8 mouse cellular contexts compared by ENCODE assay signal in the genomic region with DNA sequence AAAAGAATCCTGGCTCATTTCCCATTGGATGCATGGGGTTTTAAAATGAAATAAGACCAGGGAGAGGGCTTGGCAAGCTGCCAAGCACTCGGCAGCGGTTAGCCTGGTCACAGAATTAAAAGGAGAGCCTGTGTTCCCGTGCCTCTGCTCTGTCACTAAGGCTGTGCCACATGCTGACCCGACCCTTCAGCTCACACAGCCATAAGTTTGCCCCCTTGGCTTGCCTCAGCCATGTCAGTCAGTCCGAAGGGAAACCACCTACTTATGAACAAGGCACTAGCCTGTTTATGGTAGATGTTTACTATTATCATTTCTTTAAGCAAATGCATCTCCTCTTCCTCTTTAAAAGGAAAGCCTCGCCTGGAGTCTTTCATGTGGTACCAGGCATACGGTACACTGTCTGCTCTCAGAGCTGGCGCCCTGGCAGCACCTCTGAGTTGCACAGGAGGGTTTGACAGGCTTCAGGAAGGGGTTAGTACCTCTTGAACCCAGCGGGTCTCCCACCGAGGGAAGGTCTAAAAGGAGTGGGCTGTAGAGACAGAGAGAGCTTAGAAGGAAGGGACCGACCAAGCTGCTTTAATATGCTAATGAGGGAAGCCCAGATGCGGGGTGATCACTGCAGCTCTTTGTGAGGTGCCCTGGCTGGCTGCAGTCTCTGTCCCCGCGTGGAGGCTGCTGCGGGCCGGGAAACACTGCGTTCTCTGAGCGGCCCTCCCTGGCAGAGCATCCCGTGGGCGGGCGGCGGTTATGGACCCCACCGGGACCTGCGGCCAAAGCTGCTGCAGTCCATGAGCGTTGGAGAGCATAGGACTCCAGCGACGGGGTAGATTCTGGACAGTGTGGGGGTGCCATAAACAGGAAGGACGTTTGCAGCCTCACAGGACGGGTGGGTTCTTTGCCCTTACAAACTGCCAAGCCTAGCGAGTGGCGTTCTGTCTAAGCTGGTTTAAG. TPM values are rescaled to one million over a fixed set of nuclear protein-coding genes. Genes with fewer than 3 reads are reported as not detected.
DNase-seq lines count a peak whose midpoint lies in the region; TF ChIP-seq lines count a peak whose summit lies in the region.

No protein-coding gene starts in this region.

- no peaks in the 10 kb centered on the region for H3K36me3 ChIP-seq in kidney, adult 2 months (ENCODE audit: control insufficient read depth, insufficient read depth, low read length)

- no peak for TF ChIP-seq CTCF in lung, adult 2 months (IDR thresholded peaks at IDR 0.05; ENCODE audit: insufficient read depth, low read length)
- TF ChIP-seq CTCF in kidney, adult 2 months (conservative IDR thresholded peaks at IDR 0.05; ENCODE audit: insufficient read depth, insufficient read length, low read depth, low read length), result no peak

- peak; percentile 4 for DNase-seq in lung, adult 2 months
- DNase-seq in lung, postnatal 25 days (ENCODE audit: low spot score), result no peak
- DNase-seq in cerebellum, postnatal 10 days, result peak; percentile 47 to 55
- peak; percentile 37 to 45 for DNase-seq in frontal cortex, postnatal 14 days (ENCODE audit: low spot score in 2 of 2)
- peak; percentile 2 for DNase-seq in kidney, adult 2 months
- peak; percentile 16 for DNase-seq in liver
- DNase-seq in retina, postnatal 1 day, result peak; percentile 87
- no peak for DNase-seq in urinary bladder, postnatal 4 days (ENCODE audit: low spot score in 2 of 2)

- no peak for TF ChIP-seq POLR2A in lung, adult 2 months (IDR thresholded peaks at IDR 0.05; ENCODE audit: borderline replicate concordance, extremely low read depth, low read depth, low read length)
- no peak for TF ChIP-seq POLR2A in kidney, adult 2 months (IDR thresholded peaks at IDR 0.05; ENCODE audit: low read depth, low read length)

- no peaks in the 10 kb centered on the region for H3K4me1 ChIP-seq in lung, adult 2 months (ENCODE audit: control insufficient read depth, insufficient read depth, low read length)
- H3K4me1 ChIP-seq in kidney, adult 2 months (ENCODE audit: control insufficient read depth, insufficient read depth, low read length), result no peaks in the 10 kb centered on the region

- no peak overlapping the region for H3K4me3 ChIP-seq in lung, adult 2 months (replicated peaks; ENCODE audit: extremely low read depth, low read depth, low read length)
- peak overlapping the region; percentile 20; the same call in 1 of the 2 replicates for H3K4me3 ChIP-seq in kidney, adult 2 months (ENCODE audit: insufficient read depth, low read depth, low read length)

- WGBS in lung, adult 2 months, result 4% methylated on average over 31 of the region's 31 CpGs
- WGBS in kidney, adult 2 months, result 2% methylated on average over 31 of the region's 31 CpGs

- H3K27ac ChIP-seq in kidney, adult 2 months (ENCODE audit: insufficient read depth, low read depth, low read length), result no peak overlapping the region

- no peaks in the 10 kb centered on the region for H3K27me3 ChIP-seq in kidney, adult 2 months (replicated peaks; ENCODE audit: control insufficient read depth, insufficient read depth, low read length)

RNA-seq across cellular contexts. Expression of a gene that starts 14.0 kb away (rescaled TPM):
- 0.06 and 0.27 TPM in 2 replicates for polyA plus RNA-seq in lung, adult 2 months (2012; rRNA removed)
- polyA plus RNA-seq in kidney, adult 2 months (2012; rRNA removed), result 2.6 and 2.9 TPM in 2 replicates

Comparison
In these comparisons a context has a peak if more than half of its experiments do, and no peak if none do; other contexts are left out.
1. DNase-seq: peak in lung, adult 2 months (single experiment), cerebellum, postnatal 10 days (2 of 2), frontal cortex, postnatal 14 days (2 of 2), kidney, adult 2 months (single experiment), liver (single experiment) and retina, postnatal 1 day (single experiment); none in lung, postnatal 25 days (single experiment) and urinary bladder, postnatal 4 days (0 of 2).